Mouse (Mus musculus): ENCODE measurements around the gene Wdfy3.

DNA sequence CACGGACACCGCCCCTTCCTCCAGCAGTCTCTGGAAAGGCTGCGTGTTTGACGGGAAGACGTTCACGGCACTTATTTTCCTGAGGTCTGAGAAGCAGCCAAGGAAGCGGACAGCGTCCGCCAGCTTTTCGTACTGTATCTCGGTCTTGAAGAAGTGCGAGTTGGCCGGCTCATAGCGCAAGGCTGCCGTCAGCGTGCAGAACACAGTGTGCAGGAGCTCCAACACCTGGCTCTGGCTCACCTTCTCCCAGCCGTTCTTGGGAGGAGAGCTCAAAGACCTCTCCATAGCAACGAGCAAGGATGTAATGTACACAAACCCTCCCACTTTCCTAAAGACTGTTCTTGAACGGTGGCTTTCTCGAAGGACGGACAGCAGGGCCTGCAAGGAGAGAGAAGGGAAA, 132.4 kb downstream of the Wdfy3 start:
- no peak for TF ChIP-seq CTCF (IDR thresholded peaks at IDR 0.05; ENCODE audit: control insufficient read depth, insufficient read depth, insufficient replicate concordance, low read depth, low read length)
- no peak for TF ChIP-seq POLR2A (IDR thresholded peaks at IDR 0.05; ENCODE audit: control insufficient read depth, low read depth, low read length)

All from testis, adult 2 months (tissue).